Mouse (Mus musculus) heart, embryonic 14.5 days (tissue): ENCODE data around the gene Gm20422. TPM values are rescaled to one million over a fixed set of nuclear protein-coding genes. Genes with fewer than 3 reads are reported as not detected.
"Not testable (repeated sequence)": the region's sequence is repeated elsewhere in the genome, so short reads cannot be mapped to it uniquely, and the experiment has no call there.

Source experiments
- ATAC-seq: fragments of 200-750 bp; cut with Nextera tagmentation; 2 replicates; pipeline ENCODE4 v1.8.0; 2017; ENCODE audit warnings: low read depth, moderate TSS enrichment; ENCODE audit not compliant: insufficient number of reproducible peaks, insufficient read depth, low FRiP score
- H3K27ac ChIP-seq, 2 experiments: fragments of 200-500 bp in 1 of 2; fragments of 300-500 bp in 1 of 2; sonication (generic) in 1 of 2; replicated peaks in 1 of 2; 2 replicates each; pipeline ENCODE4 v1.5.1; 2012 to 2014; ENCODE audit warnings: low read depth in 2 of 2, low read length in 2 of 2, control low read depth in 1 of 2, mild to moderate bottlenecking in 1 of 2, mixed read lengths in 1 of 2; ENCODE audit not compliant: control insufficient read depth in 1 of 2, insufficient read depth in 1 of 2
- H3K27me3 ChIP-seq: fragments of 300-500 bp; sonication (generic); 2 replicates; pipeline ENCODE4 v1.6.1; 2014; ENCODE audit warnings: mild to moderate bottlenecking, low read length, control low read depth; ENCODE audit not compliant: control insufficient read depth, insufficient read depth
- H3K36me3 ChIP-seq: fragments of 300-500 bp; sonication (generic); 2 replicates; pipeline ENCODE4 v1.6.1; 2014; ENCODE audit warnings: mild to moderate bottlenecking, control low read depth, low read length, mixed read lengths; ENCODE audit not compliant: control insufficient read depth, insufficient read depth
- H3K4me1 ChIP-seq, 2 experiments: fragments of 200-500 bp in 1 of 2; fragments of 300-500 bp in 1 of 2; sonication (generic) in 1 of 2; 2 replicates each; pipeline ENCODE4 v1.6.1; 2012 to 2014; ENCODE audit warnings: low read length in 2 of 2, control low read depth in 1 of 2, mixed read lengths in 1 of 2; ENCODE audit not compliant: control insufficient read depth in 2 of 2, insufficient read depth in 2 of 2
- H3K4me2 ChIP-seq: fragments of 300-500 bp; sonication (generic); 2 replicates; pipeline ENCODE4 v1.6.1; 2014; ENCODE audit warnings: mild to moderate bottlenecking, low read length
- H3K4me3 ChIP-seq, 2 experiments: fragments of 200-500 bp in 1 of 2; fragments of 300-500 bp in 1 of 2; sonication (generic) in 1 of 2; 2 replicates each; pipeline ENCODE4 v1.5.1; 2012 to 2014; ENCODE audit warnings: low read length in 2 of 2, mild to moderate bottlenecking in 2 of 2, control low read depth in 1 of 2, low read depth in 1 of 2, moderate library complexity in 1 of 2; ENCODE audit not compliant: control insufficient read depth in 1 of 2, insufficient read depth in 1 of 2
- H3K9ac ChIP-seq: fragments of 300-500 bp; sonication (generic); 2 replicates; pipeline ENCODE4 v1.6.1; 2014; ENCODE audit warnings: mild to moderate bottlenecking, low read length
- H3K9me3 ChIP-seq: fragments of 300-500 bp; sonication (generic); 2 replicates; pipeline ENCODE4 v1.6.1; 2016; ENCODE audit warnings: low read length, control low read depth; ENCODE audit not compliant: control insufficient read depth
- WGBS: fragments of 180-500 bp; shearing (Covaris S2); extraction: QIAGEN DNeasy Blood & Tissue Kit; methylation state at CpG from one replicate; pipeline ENCODE4 v1.1.7; 2014; 5-methylcytosine and 5-hydroxymethylcytosine counted together
- polyA plus RNA-seq: library from polyadenylated mRNA; unstranded; fragments of >200 nt; fragmentation: Nextera tagmentation; extraction: Ambion mirVana; gene quantifications from 2 replicates; pipeline ENCODE4 v1.2.1, GENCODE M21; 2014

Gm20422 gene
- polyA plus RNA-seq, 1 experiment from 2014 or later, result not detected

DNA sequence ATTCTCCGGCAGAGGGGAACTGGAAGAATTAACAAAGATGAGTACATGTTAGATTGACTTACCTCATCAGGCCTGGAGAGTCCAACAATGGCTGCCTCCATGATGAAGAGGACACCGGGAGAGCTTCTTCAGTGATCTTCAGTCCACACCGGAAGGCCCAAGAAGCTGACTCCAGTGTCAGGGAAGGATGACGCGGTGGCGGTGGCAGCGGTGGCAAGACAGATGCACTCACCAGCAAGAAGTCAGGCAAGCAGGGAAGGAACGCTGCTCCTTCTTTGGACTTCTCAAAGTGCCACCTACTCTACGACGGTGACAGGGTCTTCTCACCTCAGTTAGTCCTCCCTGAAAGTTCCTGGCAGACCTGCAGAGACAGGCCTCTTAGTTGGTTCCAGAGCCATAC is 64.1 kb downstream of the Gm20422 start, which contains the start of gene Zfp869:
Zfp869 (minus strand) TSS at position 101 of the 400 bp plus-strand sequence.
- Histone ChIP-seq H3K36me3 (peaks cover 75% of the 10 kb centered on the region), H3K4me1 (peaks cover 4 to 10% of the 10 kb centered on the region in 2 experiments)
- not testable (repeated sequence) for H3K27ac ChIP-seq, ATAC-seq, H3K4me2 ChIP-seq, H3K9ac ChIP-seq, H3K9me3 ChIP-seq, H3K27me3 ChIP-seq, H3K4me3 ChIP-seq
- 96% methylated on average over 8 of the region's 10 CpGs for WGBS

DNA sequence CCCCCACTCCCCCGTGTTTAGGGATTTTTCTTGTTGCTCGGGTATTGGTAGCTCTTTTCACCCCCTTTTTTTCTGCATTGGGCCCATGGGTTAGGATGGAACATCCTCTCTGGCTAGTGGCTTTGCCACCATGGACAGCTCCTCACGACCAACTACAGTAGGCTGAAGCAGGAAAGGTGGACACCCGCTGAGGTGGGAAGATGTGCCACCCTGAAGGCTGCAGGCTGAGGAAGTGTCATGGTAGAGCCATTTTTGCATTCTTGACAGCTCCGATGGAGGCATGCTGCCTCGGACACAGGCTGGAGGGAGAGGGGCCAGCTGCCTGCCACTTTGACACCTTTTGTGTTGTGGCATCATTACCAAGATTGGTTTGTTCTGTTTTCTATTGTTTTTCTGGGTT is 72.9 kb downstream of the Gm20422 start:
- WGBS, result 68% methylated on average over 6 of the region's 6 CpGs
- ATAC-seq, result no peak
- peaks cover 2% of the 10 kb centered on the region for H3K9me3 ChIP-seq
- no peak overlapping the region for H3K4me2 ChIP-seq
- H3K9ac ChIP-seq, result no peak overlapping the region
- H3K27me3 ChIP-seq, result no peaks in the 10 kb centered on the region
- no peak overlapping the region for H3K27ac ChIP-seq
- peaks cover 43% of the 10 kb centered on the region for H3K36me3 ChIP-seq
- H3K4me1 ChIP-seq, result no peaks in the 10 kb centered on the region
- H3K4me3 ChIP-seq, result no peak overlapping the region

Other genes with a start within 250 kb of the Gm20422 start
- 14.1 and 15.7 TPM in 2 replicates for gene Zfp868, start 149.3 kb downstream of the Gm20422 start, polyA plus RNA-seq
- 2.0 and 2.1 TPM in 2 replicates for gene Zfp964, start 120.4 kb downstream of the Gm20422 start, polyA plus RNA-seq
- gene Zfp869, start 64.2 kb downstream of the Gm20422 start, polyA plus RNA-seq, result 19.9 and 20.8 TPM in 2 replicates
- gene Zfp963, start 24.9 kb downstream of the Gm20422 start, polyA plus RNA-seq, result 3.7 and 4.2 TPM in 2 replicates
- 25.0 and 27.2 TPM in 2 replicates for gene Atp13a1, start 16.3 kb upstream of the Gm20422 start, polyA plus RNA-seq
- 17.3 and 18.7 TPM in 2 replicates for gene Zfp866, start 16.3 kb upstream of the Gm20422 start, polyA plus RNA-seq
- gene Gmip, start 33.8 kb upstream of the Gm20422 start, polyA plus RNA-seq, result 6.2 and 7.3 TPM in 2 replicates
- gene Lpar2, start 47.5 kb upstream of the Gm20422 start, polyA plus RNA-seq, result 0.19 and 0.24 TPM in 2 replicates
- 3.2 and 5.0 TPM in 2 replicates for gene Pbx4, start 57.6 kb upstream of the Gm20422 start, polyA plus RNA-seq
- 0.30 and 0.42 TPM in 2 replicates for gene Cilp2, start 112.8 kb upstream of the Gm20422 start, polyA plus RNA-seq
- 1.5 and 1.8 TPM in 2 replicates for gene Tssk6, start 127.3 kb upstream of the Gm20422 start, polyA plus RNA-seq
- 409 and 446 TPM in 2 replicates for gene Ndufa13, start 127.7 kb upstream of the Gm20422 start, polyA plus RNA-seq
- 5.6 and 8.4 TPM in 2 replicates for gene Yjefn3, start 127.8 kb upstream of the Gm20422 start, polyA plus RNA-seq
- 52.2 and 53.3 TPM in 2 replicates for gene Gatad2a, start 221.5 kb upstream of the Gm20422 start, polyA plus RNA-seq